Mouse (Mus musculus) kidney, postnatal 0 days (tissue): ENCODE results near the gene Hemgn. TPM values are rescaled to one million over a fixed set of nuclear protein-coding genes. Genes with fewer than 3 reads are reported as not detected.
A peak's percentile ranks its signal among the peaks of the same experiment; 100 is the strongest.

Experiments
- ATAC-seq: fragments of 200-750 bp; cut with Nextera tagmentation; replicated peaks from 2 replicates; pipeline ENCODE4 v1.8.0; 2017; ENCODE audit warnings: low read depth, moderate number of reproducible peaks, moderate TSS enrichment, moderate library complexity; ENCODE audit not compliant: low FRiP score
- DNase-seq: peaks from one replicate; pipeline ENCODE4 v3.0.0-alpha.2; 2016; ENCODE audit warnings: low spot score
- H3K27ac ChIP-seq: fragments of 300-500 bp; sonication (generic); 2 replicates; pipeline ENCODE4 v1.5.1; 2014; ENCODE audit warnings: mild to moderate bottlenecking
- H3K27me3 ChIP-seq: fragments of 300-500 bp; sonication (generic); 2 replicates; pipeline ENCODE4 v1.6.1; 2014; ENCODE audit warnings: low read length, mixed read lengths; ENCODE audit not compliant: insufficient read depth
- H3K36me3 ChIP-seq: fragments of 300-500 bp; sonication (generic); 2 replicates; pipeline ENCODE4 v1.6.1; 2014; ENCODE audit warnings: low read length, mixed read lengths; ENCODE audit not compliant: insufficient read depth
- H3K4me1 ChIP-seq: fragments of 300-500 bp; sonication (generic); replicated peaks from 2 replicates; pipeline ENCODE4 v1.6.1; 2014; ENCODE audit warnings: antibody characterized with exemption, low read length, mixed read lengths; ENCODE audit not compliant: insufficient read depth
- H3K4me2 ChIP-seq: fragments of 300-500 bp; sonication (generic); 2 replicates; pipeline ENCODE4 v1.6.1; 2014; ENCODE audit warnings: mild to moderate bottlenecking, low read length, moderate library complexity, mixed read lengths
- H3K4me3 ChIP-seq: fragments of 300-500 bp; sonication (generic); replicated peaks from 2 replicates; pipeline ENCODE4 v1.5.1; 2014; ENCODE audit warnings: low read depth, low read length
- H3K9ac ChIP-seq: fragments of 300-500 bp; sonication (generic); 2 replicates; pipeline ENCODE4 v1.6.1; 2014; ENCODE audit warnings: low read depth, low read length
- H3K9me3 ChIP-seq: fragments of 300-500 bp; sonication (generic); replicated peaks from 2 replicates; pipeline ENCODE4 v1.6.1; 2016; ENCODE audit warnings: low read length, inconsistent platforms, mixed read lengths
- CTCF ChIP-seq: IDR thresholded peaks from 2 replicates; pipeline ENCODE4 v1.5.1; 2016; ENCODE audit warnings: antibody characterized with exemption, low read depth, mild to moderate bottlenecking, moderate library complexity
- WGBS: fragments of 180-500 bp; shearing (Covaris S2); extraction: QIAGEN DNeasy Blood & Tissue Kit; methylation state at CpG from one replicate; pipeline ENCODE4 v1.1.7; 2014; 5-methylcytosine and 5-hydroxymethylcytosine counted together
- polyA plus RNA-seq: library from polyadenylated mRNA; unstranded; fragments of >200 nt; fragmentation: Nextera tagmentation; extraction: Ambion mirVana; gene quantifications from 2 replicates; pipeline ENCODE4 v1.2.1, GENCODE M21; 2015

Hemgn gene
- polyA plus RNA-seq, 1 experiment from 2014 or later = 0.11 TPM

DNA sequence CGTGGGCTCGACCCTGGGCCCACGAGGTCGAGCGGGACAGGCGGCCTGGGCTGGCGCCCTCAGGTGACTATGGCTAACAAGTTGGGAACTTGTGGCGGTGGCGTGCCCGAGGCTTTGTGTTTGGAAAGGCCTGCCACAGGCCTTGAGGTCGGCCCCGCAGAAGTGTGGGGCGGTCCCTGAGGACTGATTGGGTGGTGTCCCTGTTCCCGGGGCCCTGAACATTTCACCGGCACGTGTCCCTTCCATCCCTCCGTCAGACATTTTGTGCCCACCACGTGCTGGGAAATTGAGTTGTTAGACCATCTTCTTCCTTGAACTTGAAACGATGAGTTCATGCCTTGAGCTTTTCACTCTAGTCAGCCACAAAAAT, 39.2 kb upstream of the Hemgn start:
- peaks cover 40% of the 10 kb centered on the region for H3K4me1 ChIP-seq
- peak overlapping the region; percentile 92 for H3K4me3 ChIP-seq
- peak; percentile 74 for DNase-seq
- peak overlapping the region; percentile 97 for H3K27ac ChIP-seq
- no peak for TF ChIP-seq CTCF
- no peaks in the 10 kb centered on the region for H3K27me3 ChIP-seq
- peak overlapping the region; percentile 81 for H3K4me2 ChIP-seq
- 0 out of 2 replicates have a peak, but pooled peaks cover 2% of the 10 kb centered on the region for H3K36me3 ChIP-seq
- peak; percentile 40 for ATAC-seq
- peak overlapping the region; percentile 92 for H3K9ac ChIP-seq
- 0% methylated on average over 17 of the region's 19 CpGs for WGBS
- H3K9me3 ChIP-seq = no peaks in the 10 kb centered on the region

- under 1% methylated on average over 91 of the region's 111 CpGs for WGBS
- no peak for TF ChIP-seq CTCF
- Histone ChIP-seq H3K9ac (peak overlapping the region; percentile 92), H3K4me1 (peaks cover 36% of the 10 kb centered on the region), H3K4me2 (peak overlapping the region; percentile 81), H3K9me3 (no peaks in the 10 kb centered on the region), H3K36me3 (0 out of 2 replicates have a peak, but pooled peaks cover 2% of the 10 kb centered on the region), H3K27me3 (no peaks in the 10 kb centered on the region), H3K4me3 (peak overlapping the region; percentile 92), H3K27ac (peak overlapping the region; percentile 97)
- ATAC-seq (peak; percentile 66), DNase-seq (peak; percentile 82)
These were observed 38.6 kb upstream of the Hemgn start for GRCm38 (mm10) chr4:46451758-46452480.

GRCm38 (mm10) chr4:46451240-46451757, 38.0 kb upstream of the Hemgn start:
- peaks cover 35% of the 10 kb centered on the region for H3K4me1 ChIP-seq
- ATAC-seq (peak; percentile 19), DNase-seq (peak; percentile 65)
- peak overlapping the region; percentile 97 for H3K27ac ChIP-seq
- H3K4me2 ChIP-seq = peak overlapping the region; percentile 81
- no peaks in the 10 kb centered on the region for H3K27me3 ChIP-seq
- under 1% methylated on average over 57 of the region's 70 CpGs for WGBS
- H3K36me3 ChIP-seq = no peaks in the 10 kb centered on the region
- peak overlapping the region; percentile 92 for H3K4me3 ChIP-seq
- no peaks in the 10 kb centered on the region for H3K9me3 ChIP-seq
- peak overlapping the region; percentile 92 for H3K9ac ChIP-seq
- no peak; the same call in 1 of the 2 replicates for TF ChIP-seq CTCF

DNA sequence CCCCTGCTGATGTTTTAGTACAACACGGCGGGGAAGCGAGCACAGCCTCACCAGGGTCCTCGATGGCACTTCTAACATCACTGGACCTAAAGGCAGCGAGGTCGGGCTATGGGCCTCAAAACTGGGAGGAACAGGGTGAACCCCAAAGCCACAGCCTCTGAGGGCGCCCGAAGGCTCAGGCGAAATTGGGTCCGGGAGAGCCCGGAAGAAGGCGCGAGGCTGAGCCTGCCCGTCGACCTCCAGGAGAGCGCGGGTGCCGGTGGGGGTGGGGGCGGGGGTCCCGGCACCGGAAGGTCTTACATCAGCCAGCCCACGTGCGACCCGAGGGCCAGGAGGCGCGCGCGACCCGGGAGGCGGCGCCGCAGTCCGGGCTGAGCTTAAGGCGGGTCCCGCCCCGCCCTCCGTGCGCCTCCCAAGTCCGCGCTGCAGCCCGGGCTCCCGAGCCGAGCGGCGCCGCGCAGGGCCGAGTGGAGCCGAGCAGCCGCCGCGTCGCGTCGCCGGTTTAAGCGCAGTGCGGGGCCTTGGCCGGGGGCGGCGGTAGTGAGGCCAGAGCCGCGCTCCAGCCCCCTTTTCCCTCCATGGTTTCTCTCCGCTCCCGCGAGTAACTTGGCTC, 37.3 kb upstream of the Hemgn start, which contains the start of gene Anp32b:
Anp32b (plus strand) TSS at position 384 of the 613 bp plus-strand sequence.
- DNase-seq (peak; percentile 94), ATAC-seq (peak; percentile 94)
- peak; percentile 57 for TF ChIP-seq CTCF
- 0% methylated on average over 58 of the region's 66 CpGs for WGBS
- Histone ChIP-seq H3K4me3 (peak within 1 kb of the TSS; percentile 92), H3K27me3 (no peaks in the 10 kb centered on the region), H3K27ac (peak within 1 kb of the TSS; percentile 97), H3K36me3 (no peaks in the 10 kb centered on the region), H3K9me3 (no peaks in the 10 kb centered on the region), H3K4me2 (peak within 1 kb of the TSS; percentile 81), H3K4me1 (peaks cover 30% of the 10 kb centered on the region), H3K9ac (peak within 1 kb of the TSS; percentile 92)

DNA sequence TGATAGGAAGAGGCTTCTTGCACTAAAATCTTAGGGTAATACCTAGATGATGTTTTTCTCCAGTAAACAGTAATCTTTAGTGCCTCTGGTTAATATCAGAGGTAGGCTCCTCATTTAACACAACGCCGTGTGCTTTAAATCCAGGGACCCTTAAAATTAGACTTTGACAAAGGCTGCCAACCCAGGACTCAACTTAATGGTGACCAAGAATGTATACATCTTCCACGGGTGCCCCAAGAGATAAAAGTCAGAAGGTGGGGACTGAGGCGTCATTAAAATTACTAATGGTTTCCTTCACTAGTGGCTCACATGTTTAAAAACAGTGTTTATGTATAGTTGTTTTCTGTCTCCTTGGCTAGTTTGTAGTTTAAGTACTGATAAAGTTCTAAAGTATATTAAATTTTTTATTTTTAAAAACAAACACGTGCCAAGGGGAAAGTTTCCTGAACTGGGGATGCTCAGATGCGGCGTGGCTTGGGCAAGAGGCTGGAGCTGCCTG, 36.8 kb upstream of the Hemgn start:
- DNase-seq (no peak), ATAC-seq (no peak)
- Histone ChIP-seq H3K27ac (peak overlapping the region; percentile 97), H3K4me3 (peak overlapping the region; percentile 92), H3K4me2 (peak overlapping the region; percentile 81), H3K9me3 (no peaks in the 10 kb centered on the region), H3K27me3 (no peaks in the 10 kb centered on the region), H3K9ac (peak overlapping the region; percentile 92), H3K36me3 (no peaks in the 10 kb centered on the region), H3K4me1 (peaks cover 24% of the 10 kb centered on the region)
- WGBS = 34% methylated on average over 7 of the region's 7 CpGs
- TF ChIP-seq CTCF = no peak

DNA sequence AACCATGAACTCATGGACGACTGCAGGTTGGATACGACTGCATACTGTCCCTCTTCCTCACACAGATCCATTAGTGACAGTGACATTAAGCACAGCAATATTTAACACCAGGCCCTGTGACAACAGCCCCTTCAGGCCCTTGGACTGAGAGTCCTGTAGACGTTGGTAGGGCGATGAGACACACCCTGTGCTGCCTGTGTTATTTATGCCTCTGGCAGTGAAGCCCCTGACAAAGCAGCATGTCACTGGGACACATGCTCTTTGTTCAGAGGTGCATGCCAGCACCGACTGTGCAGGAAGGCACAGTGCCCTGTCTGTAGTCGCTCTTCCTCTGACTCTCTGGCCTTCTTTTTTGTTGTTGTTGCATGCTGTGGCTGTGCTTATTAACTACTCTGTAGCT, 35.6 kb upstream of the Hemgn start:
- ATAC-seq (no peak), DNase-seq (no peak)
- TF ChIP-seq CTCF = no peak
- no peak overlapping the region for H3K9ac ChIP-seq
- 66% methylated on average over 6 of the region's 6 CpGs for WGBS
- no peaks in the 10 kb centered on the region for H3K9me3 ChIP-seq
- no peak overlapping the region for H3K27ac ChIP-seq
- H3K4me1 ChIP-seq = peaks cover 20% of the 10 kb centered on the region
- H3K4me2 ChIP-seq = no peak overlapping the region
- no peaks in the 10 kb centered on the region for H3K27me3 ChIP-seq
- H3K36me3 ChIP-seq = no peaks in the 10 kb centered on the region
- no peak overlapping the region for H3K4me3 ChIP-seq
